Mouse (Mus musculus) ES-E14 (cell line): ENCODE results near the gene Plcxd2. TPM values are rescaled to one million over a fixed set of nuclear protein-coding genes. Genes with fewer than 3 reads are reported as not detected.

ENCODE experiments used
- DNase-seq: peaks from one replicate; pipeline ENCODE4 v3.0.0-alpha.2; 2013; ENCODE audit warnings: low read depth, low spot score
- H3K27ac ChIP-seq: 2 replicates; pipeline ENCODE4 v1.5.1; 2012; ENCODE audit warnings: low read depth, mild to moderate bottlenecking, low read length, moderate library complexity, mixed read lengths; ENCODE audit not compliant: poor library complexity, insufficient read depth, severe bottlenecking
- H3K36me3 ChIP-seq: 2 replicates; pipeline ENCODE4 v1.6.1; 2012; ENCODE audit warnings: mild to moderate bottlenecking, low read length, moderate library complexity, mixed read lengths; ENCODE audit not compliant: control insufficient read depth, poor library complexity, insufficient read depth, severe bottlenecking
- H3K4me1 ChIP-seq, 2 experiments: fragments of 150-350 bp in 1 of 2; sonication (generic) in 1 of 2; 2 replicates each; pipeline ENCODE4 v1.6.1; 2012; ENCODE audit warnings: low read length in 2 of 2, mild to moderate bottlenecking in 1 of 2, mixed read lengths in 1 of 2; ENCODE audit not compliant: control insufficient read depth in 2 of 2, insufficient read depth in 2 of 2, poor library complexity in 1 of 2
- H3K4me3 ChIP-seq, 2 experiments: fragments of 150-350 bp in 1 of 2; sonication (generic) in 1 of 2; 2 replicates each; pipeline ENCODE4 v1.5.1; 2012; ENCODE audit warnings: low read length in 2 of 2, low read depth in 1 of 2, mild to moderate bottlenecking in 1 of 2, mixed read lengths in 1 of 2; ENCODE audit not compliant: insufficient read depth in 1 of 2, poor library complexity in 1 of 2, severe bottlenecking in 1 of 2
- H3K9ac ChIP-seq: 2 replicates; pipeline ENCODE4 v1.6.1; 2012; ENCODE audit warnings: low read depth, mild to moderate bottlenecking, low read length, mixed read lengths; ENCODE audit not compliant: poor library complexity, insufficient read depth, severe bottlenecking
- H3K9me3 ChIP-seq: fragments of 150-350 bp; sonication (generic); 2 replicates; pipeline ENCODE4 v1.6.1; 2012; ENCODE audit warnings: low read depth, mild to moderate bottlenecking, low read length; ENCODE audit not compliant: control insufficient read depth, insufficient read depth
- CHD2 ChIP-seq: IDR thresholded peaks from 2 replicates; pipeline ENCODE4 v1.6.1; 2014; ENCODE audit warnings: mild to moderate bottlenecking, low read depth, low read length, inconsistent platforms
- HCFC1 ChIP-seq: IDR thresholded peaks from 2 replicates; pipeline ENCODE4 v1.6.1; 2012; ENCODE audit warnings: low read length, inconsistent platforms, borderline replicate concordance; ENCODE audit not compliant: insufficient read depth
- MAFK ChIP-seq: IDR thresholded peaks from 2 replicates; pipeline ENCODE4 v1.6.1; 2014; ENCODE audit warnings: mild to moderate bottlenecking, low read depth, low read length, inconsistent platforms; ENCODE audit not compliant: insufficient read depth
- ZC3H11A ChIP-seq: IDR thresholded peaks from 2 replicates; pipeline ENCODE4 v1.6.1; 2012; ENCODE audit warnings: low read depth, mild to moderate bottlenecking, inconsistent platforms, low read length, borderline replicate concordance
- ZNF384 ChIP-seq: IDR thresholded peaks from 2 replicates; pipeline ENCODE4 v1.6.1; 2012; ENCODE audit warnings: low read depth, low read length, inconsistent platforms
- in situ Hi-C, 2 experiments: fragments of 600-800 bp; cut with MboI; formaldehyde crosslinking; loops; one replicate each; pipeline ENCODE4 v1.15.1; 2025; ENCODE audit warnings: low sequenced_read_pairs in 2 of 2, inconsistent platforms in 1 of 2; ENCODE audit not compliant: unreplicated experiment in 2 of 2
- total RNA-seq: library from RNA; depleted of rRNA; stranded (reverse); fragments of 300-350 nt; gene quantifications from 2 replicates; pipeline ENCODE4 v1.2.3, GENCODE M21; 2012

Gene Plcxd2
- total RNA-seq, 1 experiment = 3.3 TPM

GRCm38 (mm10) chr16:45984610-45985606, 25.1 kb downstream of the Plcxd2 start:
- Histone ChIP-seq H3K27ac (no peak overlapping the region), H3K9ac (no peak overlapping the region), H3K9me3 (no peaks in the 10 kb centered on the region), H3K4me1 (no peaks in the 10 kb centered on the region), H3K4me3 (no peak overlapping the region), H3K36me3 (no peaks in the 10 kb centered on the region)
- TF ChIP-seq CHD2 (no peak), MAFK (no peak), ZNF384 (no peak), HCFC1 (no peak), ZC3H11A (no peak)
- DNase-seq = no peak
- in situ Hi-C loops = no loop called here

- in situ Hi-C loops = no loop called here
- no peak for DNase-seq
- Histone ChIP-seq H3K9me3 (no peaks in the 10 kb centered on the region), H3K4me3 (no peak overlapping the region), H3K36me3 (no peaks in the 10 kb centered on the region), H3K27ac (no peak overlapping the region), H3K9ac (no peak overlapping the region), H3K4me1 (no peaks in the 10 kb centered on the region)
- TF ChIP-seq ZNF384 (no peak), CHD2 (no peak), MAFK (no peak), HCFC1 (no peak), ZC3H11A (no peak)
These were observed 33.8 kb downstream of the Plcxd2 start for GRCm38 (mm10) chr16:45976251-45976650.

- in situ Hi-C loops = no loop called here
- Histone ChIP-seq H3K27ac (no peak overlapping the region), H3K9me3 (no peaks in the 10 kb centered on the region), H3K4me3 (no peak overlapping the region), H3K4me1 (no peaks in the 10 kb centered on the region), H3K9ac (no peak overlapping the region), H3K36me3 (no peaks in the 10 kb centered on the region)
- DNase-seq = no peak
- no peak for TF ChIP-seq CHD2
- TF ChIP-seq HCFC1 = no peak
- no peak for TF ChIP-seq ZC3H11A
- TF ChIP-seq MAFK = no peak
These were observed 35.9 kb downstream of the Plcxd2 start for GRCm38 (mm10) chr16:45973959-45974686.

GRCm38 (mm10) chr16:45970187-45970586, 39.8 kb downstream of the Plcxd2 start:
- Histone ChIP-seq H3K4me3 (no peak overlapping the region), H3K9me3 (no peaks in the 10 kb centered on the region), H3K27ac (no peak overlapping the region), H3K36me3 (no peaks in the 10 kb centered on the region), H3K4me1 (no peaks in the 10 kb centered on the region), H3K9ac (no peak overlapping the region)
- in situ Hi-C loops = no loop called here
- TF ChIP-seq ZNF384 = no peak
- no peak for TF ChIP-seq CHD2
- TF ChIP-seq HCFC1 = no peak
- no peak for TF ChIP-seq ZC3H11A
- no peak for TF ChIP-seq MAFK
- no peak for DNase-seq
